Mouse (Mus musculus): ENCODE results near the gene Clcn3. TPM values are rescaled to one million over a fixed set of nuclear protein-coding genes. Genes with fewer than 3 reads are reported as not detected.
A peak's percentile ranks its signal among the peaks of the same experiment; 100 is the strongest.

The Clcn3 gene
- polyA plus RNA-seq, 1 experiment from 2014 or later: 53.4 TPM

- WGBS: 84% methylated on average over 6 of the region's 6 CpGs
Observed at GRCm38 (mm10) chr8:60864875-60865274, 118.2 kb downstream of the Clcn3 start.

DNA sequence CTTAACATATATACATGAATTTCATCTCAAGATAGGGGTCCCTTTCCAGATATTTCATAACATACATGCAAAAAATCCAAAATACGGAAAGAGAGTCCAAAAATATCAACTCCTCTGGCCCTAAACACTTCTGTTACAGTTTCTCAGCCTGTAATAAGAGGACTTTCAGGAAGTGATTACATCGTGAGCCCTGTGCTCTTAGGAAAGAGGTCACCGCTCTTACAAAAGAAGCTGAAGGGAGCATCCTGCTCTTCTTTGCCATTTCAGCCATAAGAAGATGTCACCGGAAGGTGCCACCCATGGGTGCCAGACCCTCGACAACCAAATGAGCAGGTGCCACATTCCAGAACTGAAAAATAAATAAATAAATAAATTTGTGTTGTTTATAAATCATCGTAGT, 121.3 kb downstream of the Clcn3 start:
- H3K36me3 ChIP-seq (replicated peaks): no peaks in the 10 kb centered on the region
- 90% methylated on average over 6 of the region's 6 CpGs for WGBS

More at GRCm38 (mm10) chr8:60864875-60865274, 118.2 kb downstream of the Clcn3 start:
- 0 out of 2 replicates have a peak, but pooled peaks have one; percentile 17 for ATAC-seq (ENCODE audit: low FRiP score)
- Histone ChIP-seq H3K4me2 (no peak overlapping the region), H3K4me3 (replicated peaks) (no peak overlapping the region), H3K9ac (no peak overlapping the region), H3K27me3 (no peaks in the 10 kb centered on the region), H3K9me3 (no peaks in the 10 kb centered on the region), H3K36me3 (replicated peaks) (no peaks in the 10 kb centered on the region), H3K27ac (no peak overlapping the region), H3K4me1 (no peaks in the 10 kb centered on the region)

GRCm38 (mm10) chr8:60860749-60861148, 122.4 kb downstream of the Clcn3 start:
- Histone ChIP-seq H3K36me3 (replicated peaks) (no peaks in the 10 kb centered on the region), H3K9ac (no peak overlapping the region), H3K9me3 (no peaks in the 10 kb centered on the region), H3K4me2 (no peak overlapping the region), H3K4me1 (no peaks in the 10 kb centered on the region), H3K27me3 (no peaks in the 10 kb centered on the region), H3K27ac (no peak overlapping the region), H3K4me3 (replicated peaks) (no peak overlapping the region)
- WGBS: 74% methylated on average over 3 of the region's 3 CpGs
- ATAC-seq (ENCODE audit: low FRiP score): no peak

More for the DNA sequence above, 121.3 kb downstream of the Clcn3 start:
- no peak overlapping the region for H3K27ac ChIP-seq
- no peaks in the 10 kb centered on the region for H3K9me3 ChIP-seq
- no peak overlapping the region for H3K9ac ChIP-seq
- H3K4me3 ChIP-seq (replicated peaks): no peak overlapping the region
- H3K4me2 ChIP-seq: no peak overlapping the region
- no peak for ATAC-seq (ENCODE audit: low FRiP score)
- no peaks in the 10 kb centered on the region for H3K4me1 ChIP-seq
- no peaks in the 10 kb centered on the region for H3K27me3 ChIP-seq

Other genes starting within 250 kb of the Clcn3 start
- gene Hpf1, start 92.9 kb downstream of the Clcn3 start, polyA plus RNA-seq (2016; fragmentation: Nextera tagmentation; extraction: Ambion mirVana): 137 and 141 TPM in 2 replicates
- gene Nek1, start 9.9 kb upstream of the Clcn3 start, polyA plus RNA-seq (2016; fragmentation: Nextera tagmentation; extraction: Ambion mirVana): 22.3 and 23.8 TPM in 2 replicates
- gene Sh3rf1, start 240.6 kb upstream of the Clcn3 start, polyA plus RNA-seq (2016; fragmentation: Nextera tagmentation; extraction: Ambion mirVana): 30.2 and 31.3 TPM in 2 replicates

Data from forebrain, embryonic 12.5 days (tissue).